Mouse (Mus musculus) C2C12 (cell line): ENCODE measurements around the gene Adamts17.

Experiments used
- CTCF ChIP-seq: IDR thresholded peaks from one replicate; pipeline ENCODE4 v1.5.1; 2011; ENCODE audit not compliant: control insufficient read depth, insufficient read depth, insufficient read length
- MAX ChIP-seq: IDR thresholded peaks from one replicate; pipeline ENCODE4 v1.6.1; 2011; ENCODE audit warnings: mild to moderate bottlenecking, control low read depth
- USF1 ChIP-seq: IDR thresholded peaks from one replicate; pipeline ENCODE4 v1.6.1; 2011; ENCODE audit warnings: low read depth, mild to moderate bottlenecking, control low read depth, moderate library complexity

DNA sequence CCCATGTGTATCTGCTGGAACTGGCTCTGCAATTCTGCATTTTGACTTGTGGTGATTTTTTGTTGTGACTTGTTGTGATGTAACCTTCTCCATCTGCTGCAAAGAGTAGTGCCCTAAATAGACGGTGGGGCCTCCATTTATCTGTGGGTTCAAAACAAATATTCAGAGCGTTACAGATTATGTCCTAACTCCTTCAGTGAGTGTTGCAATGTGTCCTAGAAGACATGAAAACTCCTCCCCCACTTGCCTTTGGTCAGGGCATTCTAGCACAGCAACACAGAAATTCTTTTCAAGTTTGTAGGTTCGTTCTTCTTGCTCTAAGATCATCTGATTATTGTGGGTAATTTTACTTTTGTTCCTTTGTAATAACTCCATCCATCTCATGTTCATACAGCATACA is 199.6 kb downstream of the Adamts17 start:
- TF ChIP-seq USF1 (no peak), MAX (no peak), CTCF (no peak)
